Mouse (Mus musculus) yolk sac, embryonic 10.5 days (tissue): ENCODE measurements around the gene Psmb3.
A peak's percentile ranks its signal among the peaks of the same experiment; 100 is the strongest.
"Not testable (repeated sequence)": the region's sequence is repeated elsewhere in the genome, so short reads cannot be mapped to it uniquely, and the experiment has no call there.

Experiments used
- DNase-seq: peaks from one replicate; pipeline ENCODE4 v3.0.0-alpha.2; 2017; ENCODE audit warnings: low spot score

Psmb3 gene

DNA sequence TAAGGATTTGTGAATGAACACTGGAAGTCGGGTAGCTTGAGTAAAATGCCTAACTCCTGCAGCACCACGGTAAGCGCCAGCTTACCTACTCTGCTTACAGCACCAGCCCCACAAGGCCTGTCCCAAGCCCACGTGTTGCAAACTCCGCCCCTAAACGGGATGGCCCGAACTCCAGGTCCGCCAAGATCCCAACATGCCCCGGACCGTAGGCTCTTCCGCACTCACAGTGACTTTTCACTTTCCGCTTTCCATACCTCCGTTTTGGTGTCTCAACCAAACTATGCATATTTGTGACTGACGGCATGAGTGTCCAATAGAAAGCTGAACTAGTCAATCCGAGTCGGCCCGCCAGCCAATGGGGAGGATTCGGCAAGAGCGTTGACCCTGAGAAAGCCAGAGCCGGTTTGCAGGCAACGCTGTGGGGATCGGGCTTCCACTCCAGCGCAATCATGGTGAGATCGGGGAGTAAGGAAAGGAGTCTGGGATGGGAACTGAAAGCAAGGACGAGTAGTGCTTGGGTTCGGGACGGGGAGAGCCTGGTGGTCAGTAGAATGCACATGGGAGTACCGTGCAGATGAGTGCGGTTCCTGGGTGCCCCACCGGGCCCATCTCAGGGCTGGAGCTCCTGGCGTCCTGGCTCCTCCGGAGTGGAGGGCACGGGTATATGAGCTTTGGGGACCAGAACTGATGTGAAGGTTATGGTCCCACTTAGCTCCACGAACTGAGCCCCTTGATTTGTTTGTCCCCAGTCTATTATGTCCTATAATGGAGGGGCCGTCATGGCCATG lies at the start of gene Psmb3:
Gene Psmb3 (plus strand): TSS at position 361 of the 788 bp plus-strand sequence.
- peak; percentile 100 for DNase-seq

DNA sequence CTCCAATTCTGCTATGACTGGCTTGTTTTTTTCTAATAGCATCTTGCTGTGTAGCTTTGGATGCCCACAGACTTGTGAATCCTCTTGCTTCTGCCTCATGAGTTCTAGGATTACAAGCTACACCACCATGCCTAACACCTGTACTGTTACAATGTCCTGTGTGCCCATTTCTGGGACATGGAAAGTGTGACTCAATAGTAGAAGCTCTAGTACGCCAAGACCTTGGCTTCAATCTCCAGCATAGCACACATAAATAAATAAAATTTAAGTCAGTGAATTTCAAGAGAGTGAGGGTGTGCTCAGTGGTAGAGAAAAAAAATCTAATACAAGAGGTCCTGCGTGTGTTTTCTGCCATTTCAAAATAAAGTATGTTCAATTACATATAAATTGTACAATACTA lies 49.0 kb upstream of the Psmb3 start:
- no peak for DNase-seq

DNA sequence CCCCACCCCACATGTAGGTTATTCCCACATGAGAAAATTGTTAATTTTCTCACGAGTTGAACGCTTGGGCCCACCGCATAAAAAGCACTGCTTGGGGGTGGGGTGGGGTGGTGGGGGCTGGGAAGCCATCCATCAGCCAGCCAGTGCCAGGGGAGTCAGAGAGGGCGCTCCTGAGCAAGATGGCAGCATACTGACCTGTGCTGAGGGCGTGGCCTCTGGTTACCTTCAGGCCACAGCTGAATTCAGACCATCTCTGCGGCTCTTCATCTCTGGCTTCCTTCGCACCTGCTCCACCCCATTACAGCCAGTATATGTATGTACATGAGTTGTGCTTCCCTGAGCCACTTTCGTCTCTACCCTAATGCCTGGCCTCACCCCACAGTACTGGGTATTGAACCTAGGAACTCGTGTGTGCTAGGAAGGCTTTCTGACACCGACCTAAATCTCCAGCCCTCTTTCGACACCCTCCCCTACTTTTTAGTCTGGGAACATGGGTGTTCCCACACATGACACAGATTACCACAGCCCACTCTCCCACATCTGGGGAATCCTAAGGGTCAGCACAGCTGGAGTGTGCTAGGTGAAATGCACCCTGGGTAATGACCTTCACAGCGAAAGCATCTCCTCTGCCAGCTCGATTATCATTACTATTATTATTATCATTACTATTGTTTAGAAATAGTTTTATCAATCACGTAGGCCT lies 46.8 kb upstream of the Psmb3 start:
- no peak for DNase-seq

DNA sequence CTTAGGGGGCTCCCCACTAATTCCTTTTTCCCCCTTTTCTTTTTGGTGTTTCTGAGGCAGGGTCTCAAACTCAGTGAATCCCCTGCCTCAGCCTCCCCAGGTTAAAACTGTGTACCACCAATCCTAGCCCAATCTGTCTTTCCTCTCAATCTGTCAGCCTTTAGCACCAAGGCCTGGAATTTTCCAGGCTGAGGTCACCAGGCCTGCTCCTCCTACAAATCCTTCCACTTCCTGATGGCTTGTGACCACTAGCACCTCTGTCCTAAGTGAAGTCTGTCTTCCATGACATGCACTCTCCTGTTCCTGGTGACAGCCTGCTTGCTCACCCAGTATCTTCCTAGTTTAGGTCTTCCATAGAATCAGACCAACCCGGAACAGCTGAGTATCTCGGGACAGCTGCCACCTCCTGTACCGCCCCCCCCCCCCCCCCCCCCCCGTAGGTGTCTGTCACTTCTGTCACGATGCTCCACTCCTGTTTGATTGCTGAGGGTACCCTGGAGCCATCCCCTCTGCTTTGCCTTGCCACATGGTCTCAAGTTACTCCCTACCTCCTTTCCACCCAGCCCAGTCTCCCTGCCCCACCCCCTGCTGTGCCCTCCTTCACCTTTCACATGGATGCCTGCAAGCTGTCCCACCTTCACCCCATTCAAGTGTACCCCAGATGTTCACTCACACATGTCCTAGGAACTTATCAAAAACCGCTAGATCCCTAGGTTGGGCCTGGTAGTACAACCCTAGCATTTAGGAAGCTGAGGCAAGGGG lies 45.8 kb upstream of the Psmb3 start:
- DNase-seq, result no peak

DNA sequence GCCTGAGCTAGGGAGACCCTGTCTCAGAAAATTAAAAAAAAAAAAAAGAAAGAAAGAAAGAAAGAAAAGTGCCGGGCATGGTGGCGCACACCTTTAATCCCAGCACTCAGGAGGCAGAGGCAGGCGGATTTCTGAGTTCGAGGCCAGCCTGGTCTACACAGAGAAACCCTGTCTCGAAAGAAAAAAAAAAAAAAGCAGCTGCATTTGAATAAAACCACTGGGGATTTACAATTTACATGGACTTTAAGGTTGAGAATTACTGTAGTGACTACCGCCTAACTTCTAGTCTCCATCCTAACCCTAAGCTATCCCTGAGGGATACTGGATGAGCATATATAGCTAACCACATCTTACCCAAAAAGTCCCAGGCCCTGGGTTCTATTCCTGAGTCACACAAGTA lies 45.2 kb upstream of the Psmb3 start:
- not testable (repeated sequence) for DNase-seq

DNA sequence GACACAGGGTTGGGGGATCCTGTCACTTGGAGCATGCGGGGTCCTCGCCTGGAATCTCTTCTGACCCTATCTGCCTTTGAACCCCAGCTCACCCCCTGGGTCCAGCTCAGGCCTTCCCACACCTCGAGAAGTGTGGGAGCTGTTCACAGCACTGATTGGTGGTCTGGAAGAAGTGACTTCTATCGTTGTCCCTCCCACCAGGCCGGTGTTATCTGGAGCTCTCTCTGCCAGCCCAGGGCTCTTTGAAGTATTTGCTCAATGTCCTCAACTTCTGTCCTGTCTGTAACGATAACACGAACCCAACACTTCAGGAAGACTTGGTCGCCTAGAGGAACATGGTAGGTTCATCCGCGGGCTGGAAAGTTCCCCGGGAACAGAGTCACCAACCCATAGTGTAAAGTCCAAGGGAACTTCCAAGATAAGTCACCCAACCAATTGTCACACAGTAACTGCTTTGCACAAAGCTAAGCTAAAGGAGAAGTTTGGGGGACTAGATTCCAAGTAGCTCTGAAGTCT lies 44.4 kb upstream of the Psmb3 start:
- DNase-seq, result peak; percentile 72

DNA sequence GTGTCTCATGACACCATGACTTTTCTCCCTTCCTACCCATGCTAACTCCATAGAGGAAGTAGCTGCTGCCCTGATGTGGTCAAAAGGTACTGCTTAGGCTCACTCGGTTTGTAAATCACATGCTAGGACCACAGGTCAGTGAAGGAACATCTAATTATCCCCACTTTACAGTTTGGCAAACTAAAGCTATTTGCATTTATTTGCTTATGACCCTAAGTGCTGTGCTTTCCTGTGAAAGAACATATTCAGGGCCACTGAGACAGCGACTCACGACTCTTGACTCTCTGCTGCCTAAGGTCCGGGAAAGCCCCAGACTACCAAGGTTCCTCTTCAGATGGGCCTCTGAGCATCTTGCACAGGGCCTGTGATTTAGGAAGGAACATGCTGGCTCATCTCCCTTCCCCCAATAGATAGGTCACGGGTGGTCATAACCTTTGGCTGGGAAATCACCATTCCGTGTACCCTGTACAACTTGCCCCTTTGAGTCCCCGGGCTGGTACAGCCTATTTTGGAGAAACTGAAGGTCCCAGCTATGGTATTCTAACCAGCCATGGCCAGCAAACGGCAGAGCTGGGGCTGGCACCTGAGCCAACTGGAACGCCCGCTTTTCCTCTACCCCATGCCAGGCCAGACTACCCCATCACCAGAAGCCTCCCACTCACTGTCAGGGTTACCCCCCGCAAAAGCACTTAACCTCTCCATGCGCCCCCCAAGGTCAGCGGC lies 43.8 kb upstream of the Psmb3 start:
- DNase-seq, result peak; percentile 19

DNA sequence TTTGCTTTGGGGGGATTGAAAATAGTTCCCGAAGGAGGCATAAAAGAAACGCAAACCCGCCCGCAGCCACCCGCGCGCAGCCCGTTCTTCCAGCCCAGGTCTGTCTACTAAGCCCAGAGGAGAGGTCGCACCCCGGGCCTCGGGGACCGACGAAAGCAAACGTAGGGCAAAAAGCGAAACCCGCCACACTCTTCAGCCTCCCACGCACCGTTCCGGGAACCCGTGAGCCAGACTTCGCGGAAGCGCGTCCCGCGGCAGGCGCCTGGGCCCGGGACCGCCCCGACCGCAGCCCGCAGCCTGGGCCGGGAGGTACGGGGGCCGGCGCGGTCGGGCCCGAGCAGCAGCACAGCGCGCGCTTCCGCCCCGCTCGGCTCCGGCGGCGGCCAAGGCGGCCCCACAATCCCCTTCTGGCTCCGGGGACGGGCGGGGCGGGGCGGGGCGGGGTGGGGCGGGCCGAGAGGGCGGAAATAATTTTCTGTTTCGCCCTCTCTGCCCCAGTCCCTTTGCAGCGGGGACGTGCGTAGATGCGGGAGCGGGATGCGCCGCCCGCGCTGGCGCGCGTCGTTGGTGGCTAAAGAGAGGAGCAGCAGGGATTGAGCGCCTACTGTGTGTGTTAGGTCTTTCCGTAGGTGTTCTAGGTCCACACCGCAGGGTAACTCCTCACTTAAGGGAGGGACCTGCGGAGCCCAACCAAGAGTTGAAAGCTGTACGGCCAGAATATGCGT lies 43.0 kb upstream of the Psmb3 start:
- peak; percentile 87 for DNase-seq

DNA sequence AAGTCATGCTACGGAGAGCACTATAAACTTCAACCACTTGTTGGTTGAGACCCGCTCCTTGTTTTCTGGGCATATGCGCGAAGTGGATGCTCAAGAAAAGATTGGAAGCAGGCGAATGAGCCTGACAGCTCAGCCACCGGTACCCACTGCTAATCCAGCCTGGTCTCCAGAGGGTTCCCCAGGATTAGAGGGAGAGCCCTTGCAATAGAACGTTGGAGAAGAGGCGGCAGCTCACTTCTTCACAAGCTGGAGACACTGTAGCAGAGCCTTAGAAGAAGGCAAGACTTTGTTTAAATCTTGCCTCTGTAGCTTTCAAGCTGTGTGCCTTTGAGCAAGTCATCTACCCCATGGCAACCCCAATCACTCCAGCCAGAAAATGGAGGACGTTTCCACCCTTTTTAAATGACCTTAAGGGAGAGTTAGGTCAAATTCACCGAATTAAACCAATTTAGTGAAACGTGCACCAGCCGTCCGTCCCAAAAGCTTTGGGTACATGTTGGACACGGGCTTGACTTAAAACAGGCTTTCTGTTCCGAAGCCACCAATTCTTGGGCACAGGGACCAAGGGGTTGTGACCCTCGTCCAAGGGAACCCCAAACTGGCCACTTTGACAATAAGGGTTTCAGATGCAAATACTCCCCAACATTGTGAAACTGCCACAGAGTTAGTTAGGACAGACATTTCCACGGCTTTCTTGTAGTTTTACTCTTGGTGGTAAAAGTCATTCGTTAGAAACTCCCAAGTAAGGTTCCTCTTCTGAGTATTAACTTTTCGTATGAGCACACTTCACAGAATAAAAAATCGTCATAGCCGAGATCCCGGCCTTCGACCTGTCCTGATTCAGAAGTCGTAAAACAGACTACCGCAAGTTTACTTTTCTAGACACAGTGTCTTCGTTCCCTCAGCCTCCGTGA lies 42.2 kb upstream of the Psmb3 start:
- DNase-seq, result no peak

DNA sequence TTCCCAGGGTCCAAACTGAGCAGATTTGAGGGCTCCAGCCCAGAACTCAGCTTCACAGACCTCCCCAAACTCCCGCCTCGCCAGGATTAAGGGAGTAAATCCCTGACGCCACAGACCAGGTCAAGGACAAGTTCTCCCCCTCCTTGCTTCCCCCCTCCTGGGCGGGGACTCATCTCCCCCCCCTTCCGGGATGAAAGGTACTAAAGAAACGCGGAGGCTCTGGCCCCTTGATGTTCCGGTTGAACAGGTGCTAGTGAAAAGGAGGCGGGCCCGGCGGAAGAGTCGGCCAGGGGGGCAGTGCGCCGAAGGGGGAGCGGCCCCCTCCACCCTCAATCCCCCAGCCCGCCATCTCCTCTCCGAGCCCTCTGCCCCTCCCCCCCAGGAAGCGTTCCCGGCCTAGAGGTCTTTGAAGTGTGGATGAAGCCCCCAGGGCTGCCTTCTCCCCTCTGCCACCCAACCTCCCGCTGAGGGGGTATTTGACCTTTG lies 41.5 kb upstream of the Psmb3 start:
- DNase-seq, result peak; percentile 71

DNA sequence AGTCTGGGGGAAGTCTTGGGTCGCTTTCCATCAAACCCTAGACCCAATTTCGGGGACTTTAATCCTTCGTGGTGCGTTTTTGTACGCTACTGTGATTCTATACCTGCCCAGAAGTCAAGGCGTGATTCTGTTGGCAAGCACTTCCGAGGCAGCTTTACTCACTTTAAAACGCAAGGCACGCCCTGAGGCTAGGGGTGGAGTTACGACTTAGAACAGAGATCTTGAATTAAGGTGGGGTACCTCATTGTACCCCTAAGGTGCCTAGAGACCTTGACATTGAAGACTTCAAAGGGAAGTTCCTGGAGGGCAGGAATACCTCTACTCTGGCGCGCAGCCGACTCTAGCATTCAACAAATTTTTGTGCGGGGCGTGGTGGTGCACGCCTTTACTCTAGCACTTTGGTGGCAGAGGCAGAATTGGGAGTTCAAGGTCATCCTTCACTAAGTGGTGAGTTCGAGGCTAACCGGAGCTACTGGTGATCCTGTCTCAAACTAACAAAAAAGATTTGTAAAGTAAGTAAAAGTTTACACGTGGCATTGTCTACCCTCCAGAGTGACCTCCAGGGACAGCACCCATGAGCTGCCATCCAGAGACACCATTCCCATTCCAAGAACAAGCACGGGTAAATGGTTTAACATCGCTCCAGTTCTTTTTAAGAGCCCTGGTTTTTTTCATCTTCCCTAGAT lies 40.8 kb upstream of the Psmb3 start:
- DNase-seq, result peak; percentile 29

DNA sequence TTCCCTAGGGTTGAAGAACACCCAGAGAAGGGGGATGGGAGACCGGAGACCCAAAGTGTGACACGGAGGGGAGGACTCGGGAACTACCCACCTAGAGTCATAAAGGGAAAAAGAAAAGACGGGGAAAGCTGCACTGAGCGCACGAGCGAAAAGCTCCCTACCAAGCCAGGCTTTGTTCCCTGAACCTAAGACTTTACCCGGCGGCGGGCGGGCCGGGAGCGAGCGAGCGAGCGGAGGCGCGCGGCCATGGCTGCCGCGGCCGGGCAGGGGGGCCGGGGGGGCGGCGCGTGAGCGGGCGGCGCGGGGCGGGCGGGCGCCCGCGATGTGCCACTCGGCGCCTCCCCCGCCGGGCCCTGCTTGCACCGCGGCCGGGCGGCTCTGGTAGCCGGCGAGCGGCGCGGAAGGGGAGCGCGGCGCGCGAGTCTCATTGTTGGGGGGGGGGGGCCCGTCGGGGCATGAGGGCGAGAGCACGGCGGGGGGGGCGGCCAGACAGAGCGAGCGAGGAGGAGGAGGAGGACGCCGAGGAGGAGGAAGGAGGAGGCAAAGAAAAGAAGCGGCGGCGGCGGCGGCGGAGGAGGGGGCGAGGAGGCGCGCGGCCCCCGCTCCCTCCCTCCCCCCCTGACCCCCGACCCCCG lies 40.2 kb upstream of the Psmb3 start, which contains the start of gene Mllt6:
Gene Mllt6 (plus strand): TSS at position 522 of the 635 bp plus-strand sequence.
- peak; percentile 68 for DNase-seq

DNA sequence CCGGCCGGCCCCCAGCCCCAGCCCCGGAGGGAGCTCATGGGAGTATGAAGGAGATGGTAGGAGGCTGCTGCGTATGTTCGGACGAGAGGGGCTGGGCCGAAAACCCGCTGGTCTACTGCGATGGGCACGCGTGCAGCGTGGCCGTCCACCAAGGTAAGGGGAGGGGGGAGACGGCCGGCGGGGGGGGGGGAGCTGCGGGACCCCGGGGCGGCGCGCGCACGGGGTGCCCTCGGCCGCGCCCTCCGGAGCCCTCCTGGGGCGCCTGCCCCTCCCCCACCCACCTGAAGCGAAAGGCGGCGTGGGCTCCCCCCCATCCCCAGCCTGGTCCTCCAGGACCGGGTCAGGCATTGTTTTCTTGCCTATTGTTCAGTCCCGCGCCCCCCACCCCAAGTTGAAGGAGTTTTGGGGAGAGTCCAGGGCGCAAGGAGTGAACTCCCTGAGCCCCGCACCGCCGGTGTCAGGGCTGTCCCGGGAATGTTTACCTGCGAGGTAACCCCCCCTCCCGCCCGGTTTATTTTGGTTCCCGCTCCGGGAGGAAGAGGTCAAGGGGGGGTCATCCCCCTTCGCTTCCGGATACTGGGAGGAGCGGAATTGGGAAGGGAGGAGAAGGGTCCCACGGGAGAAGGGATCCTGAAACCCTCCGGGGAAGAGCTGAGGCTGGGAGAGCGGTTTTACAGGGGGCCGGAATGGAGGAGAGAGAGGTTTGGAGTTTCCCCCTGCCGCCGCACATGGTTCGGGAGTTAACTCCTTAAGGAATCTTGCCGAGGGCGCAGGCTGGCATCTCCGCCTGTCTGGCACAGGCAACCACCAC lies 39.5 kb upstream of the Psmb3 start:
- DNase-seq, result peak; percentile 47

DNA sequence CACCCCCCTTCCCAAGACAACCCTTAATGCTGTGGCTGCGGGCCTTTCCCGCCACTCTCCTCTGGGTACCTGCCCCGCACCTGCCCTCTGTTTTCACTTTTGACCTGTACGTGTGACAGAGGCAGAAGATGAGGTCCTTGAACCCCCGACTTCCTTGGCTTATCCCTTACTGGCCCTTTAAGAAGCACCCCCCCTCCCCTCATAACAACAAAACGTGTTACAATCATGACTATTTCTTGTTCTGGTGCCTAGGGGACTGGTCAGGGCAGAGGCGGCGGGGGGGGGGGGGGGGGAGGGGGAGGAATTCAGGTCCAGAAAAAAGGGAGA lies 38.9 kb upstream of the Psmb3 start:
- DNase-seq, result no peak

DNA sequence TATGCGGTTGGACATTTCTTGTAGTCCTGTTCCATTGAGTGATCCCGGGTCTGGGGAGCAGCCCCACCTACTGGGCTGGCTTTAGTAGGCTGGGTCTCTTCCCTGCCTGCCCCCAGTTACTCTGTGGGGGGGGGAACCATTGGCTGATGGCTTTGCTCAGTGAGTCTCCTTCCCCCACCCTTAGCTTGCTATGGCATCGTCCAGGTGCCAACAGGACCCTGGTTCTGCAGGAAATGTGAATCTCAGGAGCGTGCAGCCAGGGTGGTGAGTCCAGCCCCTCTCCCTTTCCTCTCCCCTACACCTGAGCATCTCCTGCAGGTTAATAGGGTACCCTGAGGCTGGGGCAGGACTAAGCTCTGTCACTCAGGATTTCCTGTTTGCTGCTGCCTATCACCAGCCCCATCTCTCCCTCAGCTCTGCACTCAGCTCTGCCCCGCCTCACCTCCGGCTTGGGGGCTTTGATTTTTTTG lies 38.4 kb upstream of the Psmb3 start:
- no peak for DNase-seq

DNA sequence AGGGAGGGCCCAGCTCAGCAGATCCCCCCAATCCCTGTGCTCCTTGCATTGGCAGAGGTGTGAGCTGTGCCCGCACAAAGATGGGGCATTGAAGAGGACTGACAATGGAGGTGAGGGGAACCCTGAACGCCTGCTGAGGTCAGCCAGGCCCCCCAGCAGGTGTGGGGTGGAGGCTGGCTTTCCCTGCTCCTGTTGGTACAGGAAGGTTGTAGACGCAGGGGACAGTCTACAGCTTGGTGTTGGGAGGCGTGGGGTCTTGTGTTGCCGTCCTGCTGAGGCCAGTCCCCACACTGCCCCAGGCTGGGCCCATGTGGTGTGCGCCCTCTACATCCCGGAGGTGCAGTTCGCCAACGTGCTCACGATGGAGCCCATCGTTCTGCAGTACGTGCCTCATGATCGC lies 37.8 kb upstream of the Psmb3 start:
- DNase-seq, result no peak

DNA sequence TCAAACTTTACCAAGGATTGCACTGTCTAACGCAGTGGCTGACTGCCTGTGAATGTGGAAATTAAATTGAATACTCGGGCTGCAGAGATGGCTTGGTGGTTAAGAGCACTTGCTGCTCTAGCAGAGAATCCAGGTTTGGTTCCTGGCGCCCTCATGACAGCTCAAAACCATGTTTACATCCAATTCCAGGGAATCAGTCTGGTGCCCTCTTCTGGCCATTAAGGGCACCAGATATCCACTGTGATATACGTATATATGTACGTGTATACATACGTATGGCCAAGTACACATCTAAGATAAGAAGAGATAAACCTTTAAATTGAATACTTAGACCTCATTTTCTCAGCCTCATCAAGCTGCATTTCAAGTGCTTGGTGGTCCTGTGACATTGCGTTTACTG lies 37.0 kb upstream of the Psmb3 start:
- no peak for DNase-seq

DNA sequence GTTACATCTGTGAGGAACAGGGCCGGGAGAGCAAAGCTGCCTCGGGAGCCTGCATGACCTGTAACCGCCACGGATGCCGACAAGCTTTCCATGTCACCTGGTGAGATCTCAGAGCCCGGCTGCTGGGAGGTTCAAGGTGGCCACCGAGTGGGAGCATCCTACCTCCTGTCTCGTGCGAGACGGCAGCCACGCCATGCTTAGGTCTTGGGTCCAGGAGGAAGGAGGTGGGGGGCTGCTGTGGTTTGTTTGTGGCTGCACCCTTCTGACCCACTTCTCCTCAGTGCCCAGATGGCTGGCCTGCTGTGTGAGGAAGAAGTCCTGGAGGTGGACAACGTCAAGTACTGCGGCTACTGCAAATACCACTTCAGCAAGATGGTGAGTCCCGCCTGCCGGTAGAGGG lies 36.4 kb upstream of the Psmb3 start:
- no peak for DNase-seq
